Mouse (Mus musculus) liver, embryonic 15.5 days (tissue): ENCODE measurements around the gene Shroom4. TPM values are rescaled to one million over a fixed set of nuclear protein-coding genes. Genes with fewer than 3 reads are reported as not detected.

ENCODE experiments used
- ATAC-seq: fragments of 200-750 bp; cut with Nextera tagmentation; 2 replicates; pipeline ENCODE4 v1.8.0; 2017; ENCODE audit warnings: moderate number of reproducible peaks, mild to moderate bottlenecking, moderate library complexity; ENCODE audit not compliant: insufficient read depth
- H3K27ac ChIP-seq: fragments of 300-500 bp; sonication (generic); replicated peaks from 2 replicates; pipeline ENCODE4 v1.5.1; 2015; ENCODE audit warnings: mild to moderate bottlenecking, inconsistent platforms
- H3K27me3 ChIP-seq: fragments of 300-500 bp; sonication (generic); 2 replicates; pipeline ENCODE4 v1.6.1; 2015; ENCODE audit warnings: mild to moderate bottlenecking, inconsistent platforms
- H3K36me3 ChIP-seq: fragments of 300-500 bp; sonication (generic); replicated peaks from 2 replicates; pipeline ENCODE4 v1.6.1; 2015; ENCODE audit warnings: moderate library complexity, mild to moderate bottlenecking, inconsistent platforms
- H3K4me1 ChIP-seq: fragments of 300-500 bp; sonication (generic); replicated peaks from 2 replicates; pipeline ENCODE4 v1.6.1; 2015; ENCODE audit warnings: inconsistent platforms
- H3K4me2 ChIP-seq: fragments of 300-500 bp; sonication (generic); 2 replicates; pipeline ENCODE4 v1.6.1; 2015; ENCODE audit warnings: moderate library complexity, mild to moderate bottlenecking, inconsistent platforms
- H3K4me3 ChIP-seq: fragments of 300-500 bp; sonication (generic); replicated peaks from 2 replicates; pipeline ENCODE4 v1.5.1; 2015; ENCODE audit warnings: mild to moderate bottlenecking, inconsistent platforms
- H3K9ac ChIP-seq: fragments of 300-500 bp; sonication (generic); 2 replicates; pipeline ENCODE4 v1.6.1; 2015; ENCODE audit warnings: moderate library complexity, mild to moderate bottlenecking, inconsistent platforms
- H3K9me3 ChIP-seq: fragments of 300-500 bp; sonication (generic); replicated peaks from 2 replicates; pipeline ENCODE4 v1.6.1; 2016; ENCODE audit warnings: inconsistent platforms
- WGBS: fragments of 180-500 bp; shearing (Covaris S2); methylation state at CpG from one replicate; pipeline ENCODE4 v1.1.7; 2015; ENCODE audit warnings: mixed read lengths; ENCODE audit not compliant: insufficient replicate concordance; 5-methylcytosine and 5-hydroxymethylcytosine counted together
- polyA plus RNA-seq: library from polyadenylated mRNA; unstranded; fragments of >200 nt; fragmentation: Nextera tagmentation; extraction: Ambion mirVana; gene quantifications from 2 replicates; pipeline ENCODE4 v1.2.1, GENCODE M21; 2015

Shroom4 gene
- polyA plus RNA-seq: 0.17 and 0.25 TPM in 2 replicates

GRCm38 (mm10) chrX:6399626-6400397 lies at the start of gene Shroom4:
Gene Shroom4 (plus strand): TSS chrX:6399854.
- WGBS: 9% methylated on average over 49 of the region's 55 CpGs
- Histone ChIP-seq H3K4me1 (no peaks in the 10 kb centered on the region), H3K4me3 (peak within 1 kb of the TSS; percentile 46), H3K36me3 (no peaks in the 10 kb centered on the region), H3K9ac (no peak within 1 kb of the TSS), H3K9me3 (no peaks in the 10 kb centered on the region), H3K27me3 (peaks cover 28% of the 10 kb centered on the region), H3K27ac (no peak within 1 kb of the TSS), H3K4me2 (peak within 1 kb of the TSS; percentile 66)
- no peak; the same call in 1 of the 2 replicates for ATAC-seq

GRCm38 (mm10) chrX:6356876-6357275 lies 42.8 kb upstream of the Shroom4 start:
- Histone ChIP-seq H3K27ac (no peak overlapping the region), H3K4me3 (no peak overlapping the region), H3K4me2 (no peak overlapping the region), H3K4me1 (no peaks in the 10 kb centered on the region), H3K9ac (no peak overlapping the region), H3K36me3 (no peaks in the 10 kb centered on the region), H3K27me3 (no peaks in the 10 kb centered on the region), H3K9me3 (no peaks in the 10 kb centered on the region)
- ATAC-seq: no peak
- 48% methylated on average over 3 of the region's 3 CpGs for WGBS

- Histone ChIP-seq H3K4me2 (no peak overlapping the region), H3K27ac (no peak overlapping the region), H3K4me3 (no peak overlapping the region), H3K9me3 (no peaks in the 10 kb centered on the region), H3K36me3 (no peaks in the 10 kb centered on the region), H3K4me1 (no peaks in the 10 kb centered on the region), H3K9ac (no peak overlapping the region), H3K27me3 (no peaks in the 10 kb centered on the region)
- 62% methylated on average over 6 of the region's 6 CpGs for WGBS
- ATAC-seq: no peak
Observed at GRCm38 (mm10) chrX:6357503-6358114, 42.0 kb upstream of the Shroom4 start.

DNA sequence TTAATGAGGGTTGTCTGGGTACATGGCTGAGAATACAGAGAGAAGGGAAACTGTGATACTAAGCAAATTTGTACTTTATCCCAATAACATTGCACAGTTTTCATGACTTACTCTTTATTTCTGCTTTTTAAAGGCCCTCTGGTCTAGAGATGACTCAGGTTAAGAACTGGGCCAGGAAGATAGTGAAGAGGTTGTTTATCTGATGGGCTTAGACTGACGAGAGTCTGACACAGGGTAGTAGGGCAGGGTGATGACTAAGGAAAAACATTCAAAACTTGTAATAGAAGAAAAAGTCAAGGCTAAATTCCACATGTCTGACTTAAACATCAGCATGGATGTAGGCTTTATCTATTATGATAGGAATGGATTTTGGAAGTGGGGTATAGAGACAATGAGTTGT lies 30.8 kb upstream of the Shroom4 start:
- ATAC-seq: no peak
- WGBS: 35% methylated on average over 1 of the region's 1 CpGs

GRCm38 (mm10) chrX:6370706-6371105 lies 28.9 kb upstream of the Shroom4 start:
- Histone ChIP-seq H3K9ac (no peak overlapping the region), H3K27me3 (no peaks in the 10 kb centered on the region), H3K9me3 (no peaks in the 10 kb centered on the region), H3K4me3 (no peak overlapping the region), H3K4me2 (no peak overlapping the region), H3K27ac (no peak overlapping the region), H3K4me1 (no peaks in the 10 kb centered on the region), H3K36me3 (no peaks in the 10 kb centered on the region)
- ATAC-seq: no peak
- WGBS: 65% methylated on average over 3 of the region's 3 CpGs

More for the DNA sequence above, 30.8 kb upstream of the Shroom4 start:
- Histone ChIP-seq H3K9ac (no peak overlapping the region), H3K9me3 (no peaks in the 10 kb centered on the region), H3K27ac (no peak overlapping the region), H3K4me1 (no peaks in the 10 kb centered on the region), H3K4me2 (no peak overlapping the region), H3K36me3 (no peaks in the 10 kb centered on the region), H3K27me3 (no peaks in the 10 kb centered on the region), H3K4me3 (no peak overlapping the region)

DNA sequence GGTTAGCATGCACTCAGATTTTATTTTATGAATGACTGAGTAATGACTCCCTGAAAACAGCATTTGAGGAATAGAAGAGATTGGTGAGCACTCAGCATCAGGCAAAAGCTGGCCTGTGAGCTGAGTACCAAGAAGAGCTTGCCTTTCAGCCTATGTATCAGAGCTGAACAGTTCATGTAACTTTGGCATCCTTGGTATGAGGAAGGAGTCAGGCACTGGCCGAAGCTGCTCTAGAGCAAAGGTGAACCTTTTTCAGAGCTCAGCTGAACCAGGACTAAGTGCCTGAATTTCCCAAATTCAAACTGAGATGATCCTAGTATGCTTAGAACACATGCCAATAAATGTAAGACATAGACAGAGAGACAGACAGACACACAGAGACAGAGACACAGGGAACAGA lies 5.8 kb upstream of the Shroom4 start:
- no peak for ATAC-seq
- Histone ChIP-seq H3K4me3 (no peak overlapping the region), H3K4me2 (no peak overlapping the region), H3K9me3 (no peaks in the 10 kb centered on the region), H3K4me1 (no peaks in the 10 kb centered on the region), H3K27ac (no peak overlapping the region), H3K27me3 (no peaks in the 10 kb centered on the region), H3K36me3 (no peaks in the 10 kb centered on the region), H3K9ac (no peak overlapping the region)
- WGBS: 31% methylated on average over 1 of the region's 1 CpGs

- Histone ChIP-seq H3K9me3 (no peaks in the 10 kb centered on the region), H3K36me3 (no peaks in the 10 kb centered on the region), H3K27me3 (peaks cover 28% of the 10 kb centered on the region), H3K4me3 (peak overlapping the region; percentile 46; the same call in 1 of the 2 replicates), H3K27ac (no peak overlapping the region), H3K4me2 (peak overlapping the region; percentile 66; the same call in 1 of the 2 replicates), H3K4me1 (no peaks in the 10 kb centered on the region), H3K9ac (no peak overlapping the region)
- ATAC-seq: no peak
- WGBS: 26% methylated on average over 1 of the region's 1 CpGs
Observed at GRCm38 (mm10) chrX:6399193-6399592, 461 bp upstream of the Shroom4 start.

DNA sequence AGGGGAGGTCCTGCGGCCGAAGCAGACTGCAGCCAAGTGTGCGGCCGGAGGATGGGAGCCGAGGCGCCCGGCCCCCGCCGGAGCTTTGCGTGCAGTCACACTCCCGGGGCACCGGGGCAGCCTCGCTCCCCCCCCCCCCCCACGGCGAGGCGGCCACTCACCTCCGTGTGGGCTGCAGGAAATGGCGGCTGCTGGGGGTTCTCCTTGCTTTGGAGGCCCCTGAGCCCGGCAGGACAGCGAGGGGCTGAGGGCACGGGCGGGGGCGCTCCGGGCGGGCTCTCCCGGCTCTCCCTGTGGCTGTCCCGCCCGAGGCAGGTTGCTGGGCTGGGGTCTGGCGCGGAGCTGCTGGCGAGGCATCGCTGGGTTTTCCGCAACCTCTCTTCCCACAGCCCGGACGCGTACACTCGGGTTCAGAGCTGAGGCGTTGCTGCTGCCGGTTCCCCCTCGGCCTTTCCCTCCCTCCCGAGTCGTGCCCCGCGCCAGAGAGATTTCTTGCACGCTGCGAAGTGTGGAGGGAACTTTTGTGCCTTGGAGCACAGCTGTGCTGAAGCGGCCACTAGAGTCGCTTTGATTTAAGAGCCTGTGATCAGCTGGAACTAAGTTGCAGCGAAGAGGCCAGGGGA lies 855 bp downstream of the Shroom4 start:
- H3K4me3 ChIP-seq: peak overlapping the region; percentile 46
- no peak overlapping the region for H3K9ac ChIP-seq
- no peaks in the 10 kb centered on the region for H3K4me1 ChIP-seq
- H3K9me3 ChIP-seq: no peaks in the 10 kb centered on the region
- no peaks in the 10 kb centered on the region for H3K36me3 ChIP-seq
- no peak overlapping the region for H3K27ac ChIP-seq
- 15% methylated on average over 40 of the region's 49 CpGs for WGBS
- H3K4me2 ChIP-seq: peak overlapping the region; percentile 66
- peaks cover 28% of the 10 kb centered on the region for H3K27me3 ChIP-seq
- no peak for ATAC-seq

- Histone ChIP-seq H3K27me3 (peaks cover 28% of the 10 kb centered on the region), H3K4me1 (no peaks in the 10 kb centered on the region), H3K4me2 (no peak overlapping the region), H3K27ac (no peak overlapping the region), H3K36me3 (no peaks in the 10 kb centered on the region), H3K4me3 (no peak overlapping the region), H3K9ac (no peak overlapping the region), H3K9me3 (no peaks in the 10 kb centered on the region)
- no peak for ATAC-seq
- 62% methylated on average over 4 of the region's 4 CpGs for WGBS
Observed at GRCm38 (mm10) chrX:6402921-6403320, 3.3 kb downstream of the Shroom4 start.

DNA sequence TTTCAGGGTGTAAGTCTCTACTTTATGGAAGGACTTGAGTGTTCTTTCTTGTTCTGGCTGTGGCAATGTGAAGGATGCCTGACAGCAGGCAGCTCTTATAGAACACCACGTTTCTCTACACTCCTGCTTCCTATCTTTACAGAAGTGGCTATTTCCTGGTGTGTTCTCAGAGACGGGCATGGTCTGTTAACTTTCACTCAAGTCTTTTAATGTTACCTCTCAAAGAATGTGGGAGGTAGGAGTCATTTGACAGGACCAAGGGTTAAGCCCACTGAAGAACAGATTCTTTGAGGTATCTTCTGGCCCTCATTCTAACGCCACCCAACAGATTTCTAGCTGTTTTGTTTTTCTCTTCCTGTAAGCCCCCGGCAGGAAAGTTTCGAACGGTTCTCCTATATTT lies 9.5 kb downstream of the Shroom4 start:
- Histone ChIP-seq H3K27ac (no peak overlapping the region), H3K4me2 (no peak overlapping the region), H3K27me3 (no peaks in the 10 kb centered on the region), H3K4me3 (no peak overlapping the region), H3K9ac (no peak overlapping the region), H3K4me1 (no peaks in the 10 kb centered on the region), H3K36me3 (no peaks in the 10 kb centered on the region), H3K9me3 (no peaks in the 10 kb centered on the region)
- ATAC-seq: no peak
- 35% methylated on average over 6 of the region's 6 CpGs for WGBS

GRCm38 (mm10) chrX:6415412-6415811 lies 15.8 kb downstream of the Shroom4 start:
- H3K9me3 ChIP-seq: no peaks in the 10 kb centered on the region
- no peak overlapping the region for H3K9ac ChIP-seq
- no peak overlapping the region for H3K27ac ChIP-seq
- no peak for ATAC-seq
- H3K4me2 ChIP-seq: no peak overlapping the region
- H3K4me3 ChIP-seq: no peak overlapping the region
- no peaks in the 10 kb centered on the region for H3K27me3 ChIP-seq
- 69% methylated on average over 12 of the region's 12 CpGs for WGBS
- no peaks in the 10 kb centered on the region for H3K36me3 ChIP-seq
- no peaks in the 10 kb centered on the region for H3K4me1 ChIP-seq
